Mouse (Mus musculus): ENCODE measurements around the gene Scmh1.
A peak's percentile ranks its signal among the peaks of the same experiment; 100 is the strongest.

The Scmh1 gene

GRCm38 (mm10) chr4:120556592-120556991 lies 151.5 kb downstream of the Scmh1 start:
- DNase-seq (ENCODE audit: low spot score), result no peak

DNA sequence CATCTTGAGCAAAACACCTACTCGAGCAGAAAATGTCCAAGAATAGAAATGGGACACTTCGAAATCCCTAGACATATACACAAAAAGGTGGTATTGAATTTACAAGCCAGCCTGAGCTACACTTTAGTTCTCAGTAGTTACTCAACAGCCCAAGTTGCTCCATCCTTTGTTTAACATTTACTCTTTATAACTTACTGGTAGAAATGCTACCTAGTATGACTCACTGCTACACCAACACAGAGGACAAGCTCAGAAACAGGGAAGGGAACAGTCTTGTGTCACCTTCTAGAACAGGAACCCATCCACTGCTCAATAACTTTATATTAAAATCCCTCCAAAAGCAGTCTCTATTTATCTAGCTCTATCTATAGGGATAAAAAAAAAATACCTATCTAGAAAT lies 160.6 kb downstream of the Scmh1 start:
- no peak for DNase-seq (ENCODE audit: low spot score)

DNA sequence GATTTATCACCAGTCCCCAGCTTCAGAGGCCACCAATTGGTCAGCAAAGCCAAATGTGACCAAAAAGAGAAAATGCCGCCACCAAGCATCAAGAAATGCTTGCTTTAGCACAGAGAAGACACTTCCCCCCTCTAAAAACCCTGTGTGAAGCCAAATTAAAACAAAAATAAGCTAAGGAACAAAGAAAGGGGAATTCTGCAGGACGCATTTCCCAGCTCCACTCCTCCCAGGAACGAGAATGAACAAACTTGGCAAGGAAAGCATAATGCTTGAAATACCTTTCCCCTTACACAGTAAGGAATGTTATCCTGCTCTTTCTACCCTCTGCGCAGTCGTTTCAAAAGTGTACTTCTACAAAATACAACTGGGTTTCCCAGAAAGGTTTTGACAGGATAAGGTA lies 162.9 kb downstream of the Scmh1 start:
- DNase-seq (ENCODE audit: low spot score), result no peak

GRCm38 (mm10) chr4:120569025-120569424 lies 163.9 kb downstream of the Scmh1 start:
- DNase-seq (ENCODE audit: low spot score), result no peak

- DNase-seq (ENCODE audit: low spot score), result peak; percentile 90
These were observed 164.7 kb downstream of the Scmh1 start, which contains the start of gene Ctps for GRCm38 (mm10) chr4:120569486-120570437. Ctps (minus strand) TSS chr4:120570276.

GRCm38 (mm10) chr4:120570438-120571069 lies 165.5 kb downstream of the Scmh1 start:
- DNase-seq (ENCODE audit: low spot score), result no peak

- no peak for DNase-seq (ENCODE audit: low spot score)
These were observed 166.0 kb downstream of the Scmh1 start for GRCm38 (mm10) chr4:120571070-120571464.

GRCm38 (mm10) chr4:120571691-120572090 lies 166.6 kb downstream of the Scmh1 start:
- no peak for DNase-seq (ENCODE audit: low spot score)

Data from ovary, postnatal 14 days (tissue).